Mouse (Mus musculus) forebrain, embryonic 16.5 days (tissue): ENCODE measurements around the gene Trarg1. TPM values are rescaled to one million over a fixed set of nuclear protein-coding genes. Genes with fewer than 3 reads are reported as not detected.
A peak's percentile ranks its signal among the peaks of the same experiment; 100 is the strongest.
"Not testable (repeated sequence)": the region's sequence is repeated elsewhere in the genome, so short reads cannot be mapped to it uniquely, and the experiment has no call there.

ENCODE experiments used
- ATAC-seq: fragments of 200-750 bp; cut with Nextera tagmentation; 2 replicates; pipeline ENCODE4 v1.8.0; 2017; ENCODE audit warnings: mild to moderate bottlenecking, moderate library complexity
- H3K27ac ChIP-seq: fragments of 300-500 bp; sonication (generic); 2 replicates; pipeline ENCODE4 v1.5.1; 2014; ENCODE audit warnings: low read length, control low read depth
- H3K27me3 ChIP-seq: fragments of 300-500 bp; sonication (generic); replicated peaks from 2 replicates; pipeline ENCODE4 v1.6.1; 2014; ENCODE audit warnings: low read length; ENCODE audit not compliant: control insufficient read depth, insufficient read depth
- H3K36me3 ChIP-seq: fragments of 300-500 bp; sonication (generic); 2 replicates; pipeline ENCODE4 v1.6.1; 2014; ENCODE audit not compliant: control insufficient read depth, insufficient read depth
- H3K4me1 ChIP-seq: fragments of 300-500 bp; sonication (generic); replicated peaks from 2 replicates; pipeline ENCODE4 v1.6.1; 2014; ENCODE audit warnings: low read length; ENCODE audit not compliant: control insufficient read depth, insufficient read depth
- H3K4me2 ChIP-seq: fragments of 300-500 bp; sonication (generic); 2 replicates; pipeline ENCODE4 v1.6.1; 2014; ENCODE audit warnings: mild to moderate bottlenecking, low read length, control low read depth
- H3K4me3 ChIP-seq: fragments of 300-500 bp; sonication (generic); replicated peaks from 2 replicates; pipeline ENCODE4 v1.5.1; 2014; ENCODE audit warnings: mild to moderate bottlenecking, low read length, control low read depth
- H3K9ac ChIP-seq: fragments of 300-500 bp; sonication (generic); replicated peaks from 2 replicates; pipeline ENCODE4 v1.6.1; 2014; ENCODE audit warnings: low read depth, low read length, control low read depth
- H3K9me3 ChIP-seq: fragments of 300-500 bp; sonication (generic); 2 replicates; pipeline ENCODE4 v1.6.1; 2016; ENCODE audit warnings: low read length; ENCODE audit not compliant: control insufficient read depth
- WGBS: fragments of 180-500 bp; shearing (Covaris S2); extraction: QIAGEN DNeasy Blood & Tissue Kit; methylation state at CpG from one replicate; pipeline ENCODE4 v1.1.7; 2014; 5-methylcytosine and 5-hydroxymethylcytosine counted together
- polyA plus RNA-seq: library from polyadenylated mRNA; unstranded; fragments of >200 nt; fragmentation: Nextera tagmentation; extraction: Ambion mirVana; gene quantifications from 2 replicates; pipeline ENCODE4 v1.2.1, GENCODE M21; 2015

The Trarg1 gene
- polyA plus RNA-seq = 0.24 and 0.27 TPM in 2 replicates

DNA sequence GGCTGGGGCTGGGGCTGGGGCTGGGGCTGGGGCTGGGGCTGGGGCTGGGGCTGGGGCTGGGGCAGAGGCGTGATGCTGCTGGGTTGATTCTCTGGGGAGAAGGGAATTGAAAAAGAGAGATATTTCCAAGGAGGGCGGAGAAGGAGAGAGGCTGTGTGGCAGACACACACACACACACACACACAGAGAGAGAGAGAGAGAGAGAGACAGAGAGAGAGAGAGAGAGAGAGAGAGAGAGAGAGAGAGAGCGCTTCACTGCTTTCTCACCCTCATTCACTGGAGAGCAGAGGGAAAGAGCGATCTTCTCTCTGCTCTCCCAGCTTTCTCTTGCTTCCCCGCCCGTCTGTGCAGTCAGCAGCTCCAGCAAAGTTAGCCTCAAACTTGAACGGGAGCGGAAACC, at the start of gene Trarg1:
Gene Trarg1 (plus strand): TSS at position 301 of the 400 bp plus-strand sequence.
- not testable (repeated sequence) for H3K4me1 ChIP-seq, H3K4me2 ChIP-seq, H3K9me3 ChIP-seq, H3K9ac ChIP-seq, H3K4me3 ChIP-seq, H3K36me3 ChIP-seq, H3K27me3 ChIP-seq, H3K27ac ChIP-seq, ATAC-seq
- 52% methylated on average over 8 of the region's 8 CpGs for WGBS

DNA sequence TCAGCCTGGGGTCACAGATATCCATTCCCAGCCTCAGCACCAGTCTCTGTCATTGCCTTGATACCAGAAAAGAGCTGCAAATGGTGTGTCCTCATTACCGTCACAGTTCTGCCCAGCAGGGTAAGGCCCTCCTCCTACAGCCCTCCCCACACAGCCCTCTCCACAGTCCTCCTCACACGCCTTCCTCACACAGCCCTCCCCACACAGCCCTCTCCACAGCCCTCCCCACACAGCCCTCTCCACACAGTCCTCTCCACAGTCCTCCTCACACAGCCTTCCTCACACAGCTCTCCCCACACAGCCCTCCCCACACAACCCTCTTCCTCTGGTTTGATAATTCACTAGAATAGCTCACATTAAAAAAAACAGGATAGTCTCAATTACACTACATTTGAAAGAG, 49.6 kb upstream of the Trarg1 start:
- Histone ChIP-seq H3K4me1 (no peaks in the 10 kb centered on the region), H3K9me3 (no peaks in the 10 kb centered on the region), H3K4me2 (no peak overlapping the region), H3K27ac (no peak overlapping the region), H3K27me3 (no peaks in the 10 kb centered on the region), H3K9ac (no peak overlapping the region), H3K36me3 (no peaks in the 10 kb centered on the region), H3K4me3 (no peak overlapping the region)
- 34% methylated on average over 2 of the region's 2 CpGs for WGBS
- ATAC-seq = no peak

DNA sequence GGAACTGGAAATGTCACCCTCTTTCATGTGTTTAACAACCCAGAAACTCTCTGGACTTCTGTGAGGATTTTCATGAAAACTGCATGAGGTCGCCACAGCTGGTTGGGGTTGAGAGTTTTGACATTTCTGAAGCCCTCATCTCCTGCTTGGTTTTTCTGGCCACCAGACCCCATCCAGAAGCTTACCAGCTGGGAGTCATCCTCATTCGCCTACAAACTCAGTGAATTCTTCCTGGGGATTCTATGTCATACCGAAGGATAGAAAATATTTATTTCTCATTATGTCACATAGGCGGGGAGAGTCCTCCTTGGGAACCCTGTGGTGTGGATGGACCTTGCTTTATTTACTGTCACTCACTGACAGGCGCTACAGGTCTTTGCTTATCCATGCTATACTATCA, 49.1 kb upstream of the Trarg1 start:
- Histone ChIP-seq H3K9ac (no peak overlapping the region), H3K27ac (no peak overlapping the region), H3K4me2 (no peak overlapping the region), H3K36me3 (no peaks in the 10 kb centered on the region), H3K4me1 (no peaks in the 10 kb centered on the region), H3K27me3 (no peaks in the 10 kb centered on the region), H3K4me3 (no peak overlapping the region), H3K9me3 (no peaks in the 10 kb centered on the region)
- ATAC-seq = no peak
- WGBS = 89% methylated on average over 5 of the region's 5 CpGs

DNA sequence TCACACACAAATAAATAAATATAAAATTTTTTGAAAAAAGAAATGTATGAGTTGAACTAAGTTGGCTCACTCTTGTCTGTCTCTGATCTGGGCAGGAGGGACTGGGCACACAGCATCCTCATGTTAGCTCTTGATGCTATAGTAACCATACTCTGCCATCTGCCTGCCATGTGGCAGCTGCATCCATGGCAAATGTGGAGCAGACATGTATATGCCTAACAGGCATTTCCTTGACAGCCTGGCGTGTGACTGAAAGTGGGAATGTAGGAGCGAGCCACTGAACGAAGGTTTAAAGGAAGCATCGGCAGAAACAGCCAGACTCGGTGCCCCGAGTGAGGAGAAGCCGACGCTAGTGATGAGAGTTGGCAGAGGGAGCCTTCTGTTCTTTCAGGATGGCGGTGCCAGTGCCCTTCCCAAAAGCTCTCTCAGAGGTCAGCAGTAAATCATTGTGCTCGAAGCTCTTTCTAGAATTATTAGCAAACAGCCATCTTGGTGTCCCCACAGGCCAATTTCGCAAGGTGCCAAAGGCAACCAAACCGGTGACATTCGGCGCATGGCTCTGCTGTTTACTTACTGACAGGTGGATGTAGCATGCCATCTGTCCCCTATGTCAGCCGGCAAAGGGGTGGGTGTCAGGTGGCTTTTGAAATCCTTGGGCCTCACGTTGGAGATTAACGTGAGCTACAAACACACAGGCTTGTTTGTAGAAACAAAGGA, 40.2 kb upstream of the Trarg1 start:
- H3K9ac ChIP-seq = 0 out of 2 replicates have a peak overlapping the region, but pooled peaks have one; percentile 7
- no peak overlapping the region for H3K4me2 ChIP-seq
- peak overlapping the region; percentile 84 for H3K27ac ChIP-seq
- ATAC-seq = peak; percentile 83
- no peak overlapping the region for H3K4me3 ChIP-seq
- WGBS = 56% methylated on average over 17 of the region's 17 CpGs
- peaks cover 2% of the 10 kb centered on the region; the same call in 1 of the 2 replicates for H3K27me3 ChIP-seq
- no peaks in the 10 kb centered on the region for H3K36me3 ChIP-seq
- peaks cover 10% of the 10 kb centered on the region for H3K4me1 ChIP-seq
- no peaks in the 10 kb centered on the region for H3K9me3 ChIP-seq

DNA sequence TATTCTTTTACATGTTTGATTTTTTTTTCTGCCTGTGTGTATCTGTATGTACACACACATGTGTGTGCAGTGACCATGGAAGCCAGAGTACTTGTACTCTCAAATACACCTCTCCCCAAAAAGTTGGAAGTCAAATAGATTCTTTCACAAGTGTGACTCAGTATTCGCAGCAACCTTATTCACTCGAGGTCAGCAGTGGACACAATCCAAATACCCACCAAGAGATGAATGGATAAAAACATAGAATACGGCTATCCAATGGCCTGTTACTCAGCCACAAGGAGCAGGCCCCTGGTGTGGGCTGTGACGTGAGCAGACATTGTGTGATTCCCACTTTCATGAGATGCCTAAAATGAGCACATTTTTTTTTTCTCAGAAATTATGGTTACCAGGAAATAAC, 39.4 kb upstream of the Trarg1 start:
- no peak for ATAC-seq
- Histone ChIP-seq H3K4me3 (no peak overlapping the region), H3K27me3 (peaks cover 2% of the 10 kb centered on the region; the same call in 1 of the 2 replicates), H3K9ac (no peak overlapping the region), H3K4me1 (peaks cover 13% of the 10 kb centered on the region), H3K4me2 (no peak overlapping the region), H3K36me3 (no peaks in the 10 kb centered on the region), H3K9me3 (no peaks in the 10 kb centered on the region), H3K27ac (no peak overlapping the region)
- 64% methylated on average over 4 of the region's 4 CpGs for WGBS

DNA sequence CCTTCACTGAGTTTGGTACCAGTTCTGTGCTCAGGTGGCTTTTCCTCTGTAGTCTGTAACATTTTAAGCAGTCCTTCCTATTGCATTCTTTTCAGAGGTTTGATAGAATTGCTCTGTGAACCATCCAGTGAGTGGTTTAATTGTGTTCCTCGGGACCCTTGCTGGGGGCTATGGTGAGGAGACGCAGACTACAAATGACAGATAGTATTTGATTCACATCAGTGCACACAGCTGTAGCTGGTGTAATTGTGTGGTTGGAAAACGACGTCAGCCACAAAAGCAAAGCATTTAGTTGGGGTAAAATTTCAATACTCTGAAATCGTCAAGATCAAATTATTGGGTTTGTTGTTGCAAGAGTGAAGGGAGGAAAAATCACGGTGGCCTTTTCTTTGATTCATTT, 35.4 kb upstream of the Trarg1 start:
- ATAC-seq = no peak
- Histone ChIP-seq H3K27me3 (peaks cover 8% of the 10 kb centered on the region), H3K36me3 (no peaks in the 10 kb centered on the region), H3K4me3 (no peak overlapping the region), H3K4me2 (no peak overlapping the region), H3K9ac (no peak overlapping the region), H3K4me1 (peaks cover 27% of the 10 kb centered on the region), H3K27ac (no peak overlapping the region), H3K9me3 (no peaks in the 10 kb centered on the region)
- 27% methylated on average over 6 of the region's 6 CpGs for WGBS

DNA sequence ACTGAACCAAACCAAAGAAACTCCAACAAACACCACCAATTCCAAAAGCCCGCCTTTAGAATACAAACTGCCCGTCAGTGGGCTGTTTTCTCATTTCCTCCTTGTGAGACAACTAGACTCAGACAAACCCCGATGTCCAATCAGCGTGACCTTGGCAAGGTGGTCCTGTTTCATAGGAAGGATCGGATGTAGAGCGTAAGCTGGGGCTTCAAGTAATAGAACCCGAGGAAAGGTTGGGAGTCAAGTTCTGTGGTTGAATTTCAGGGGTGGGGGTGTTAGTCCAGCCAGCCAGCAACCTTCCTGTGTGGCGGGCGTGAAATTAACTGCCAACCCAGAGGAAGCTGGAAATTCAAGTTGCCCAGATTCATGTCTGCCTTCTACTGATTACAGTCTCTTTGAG, 34.6 kb upstream of the Trarg1 start:
- WGBS = 76% methylated on average over 9 of the region's 9 CpGs
- H3K36me3 ChIP-seq = no peaks in the 10 kb centered on the region
- H3K27me3 ChIP-seq = peaks cover 8% of the 10 kb centered on the region
- no peak overlapping the region for H3K4me2 ChIP-seq
- peaks cover 22% of the 10 kb centered on the region for H3K4me1 ChIP-seq
- no peak overlapping the region for H3K27ac ChIP-seq
- no peaks in the 10 kb centered on the region for H3K9me3 ChIP-seq
- no peak overlapping the region for H3K4me3 ChIP-seq
- H3K9ac ChIP-seq = no peak overlapping the region
- no peak for ATAC-seq

DNA sequence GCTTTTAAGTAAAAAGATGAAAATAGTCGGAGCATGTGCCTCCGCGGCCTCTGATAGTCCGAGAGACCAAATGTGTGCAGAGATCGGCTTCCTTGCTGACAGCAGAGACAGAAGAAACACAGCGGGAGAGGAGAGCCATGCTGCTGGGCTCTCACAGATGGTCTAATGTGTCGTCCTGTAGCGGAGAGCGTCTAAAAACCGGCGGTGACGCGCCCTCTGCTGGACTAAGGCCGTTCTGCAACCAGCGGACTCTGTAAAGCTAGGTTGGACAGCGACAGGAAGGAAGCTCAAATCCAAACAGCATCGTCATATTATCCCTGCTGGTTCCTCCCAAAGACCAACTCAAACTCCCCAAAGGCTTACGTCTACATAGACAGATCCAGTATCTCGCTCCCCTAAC, 33.7 kb upstream of the Trarg1 start:
- WGBS = under 1% methylated on average over 19 of the region's 19 CpGs
- Histone ChIP-seq H3K4me2 (peak overlapping the region; percentile 44), H3K27me3 (peaks cover 12% of the 10 kb centered on the region), H3K4me3 (peak overlapping the region; percentile 30), H3K9me3 (no peaks in the 10 kb centered on the region), H3K36me3 (no peaks in the 10 kb centered on the region), H3K27ac (no peak overlapping the region), H3K9ac (peak overlapping the region; percentile 31; the same call in 1 of the 2 replicates), H3K4me1 (peaks cover 22% of the 10 kb centered on the region)
- ATAC-seq = peak; percentile 76

DNA sequence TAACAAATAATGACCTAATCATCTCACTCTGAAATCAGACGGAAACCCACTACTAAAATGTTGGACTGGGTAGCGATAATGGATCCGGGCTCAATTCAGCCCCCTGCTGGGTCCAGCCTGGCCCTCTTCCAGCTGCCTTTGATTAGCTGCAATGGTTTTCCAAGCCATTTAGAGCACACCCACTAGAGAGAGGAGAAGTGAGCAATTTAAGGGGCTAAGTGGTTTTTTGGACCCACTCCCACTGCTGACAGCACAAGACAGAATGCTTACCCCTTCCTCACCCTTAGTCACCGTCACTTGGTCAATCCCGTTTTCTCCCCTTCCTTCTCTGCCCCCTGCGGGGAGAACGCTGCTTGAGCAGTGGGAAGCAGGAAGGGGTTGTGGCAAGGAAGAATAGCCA, 32.5 kb upstream of the Trarg1 start:
- Histone ChIP-seq H3K27ac (peak overlapping the region; percentile 41; the same call in 1 of the 2 replicates), H3K36me3 (no peaks in the 10 kb centered on the region), H3K4me1 (peaks cover 22% of the 10 kb centered on the region), H3K4me3 (peak overlapping the region; percentile 13; the same call in 1 of the 2 replicates), H3K4me2 (peak overlapping the region; percentile 40), H3K27me3 (peaks cover 12% of the 10 kb centered on the region), H3K9ac (no peak overlapping the region), H3K9me3 (no peaks in the 10 kb centered on the region)
- peak; percentile 83 for ATAC-seq
- WGBS = 0% methylated on average over 7 of the region's 7 CpGs
